In genomic region chr14:33513877-33514276, GRCm38 (mm10) we compare ENCODE assay signal across 21 mouse cellular contexts. TPM values are rescaled to one million over a fixed set of nuclear protein-coding genes. Genes with fewer than 3 reads are reported as not detected.
A peak's percentile ranks its signal among the peaks of the same experiment; 100 is the strongest.
DNase-seq lines count a peak whose midpoint lies in the region; ATAC-seq and TF ChIP-seq lines count a peak whose summit lies in the region.
"Had no signal": no experiment of that assay in that cellular context is flagged by ENCODE, and none has a peak within 500 bp of the region (broad histone marks: within the 10 kb centered on the region; RNA-seq: fewer than 3 reads in every experiment).

No protein-coding gene starts in this region.

- H3K9me3 ChIP-seq in forebrain, embryonic 15.5 days: no peaks in the 10 kb centered on the region
- H3K9me3 ChIP-seq in forebrain, embryonic 12.5 days: no peaks in the 10 kb centered on the region
- H3K9me3 ChIP-seq in hindbrain, embryonic 16.5 days (ENCODE audit: control insufficient read depth, low read length): no peaks in the 10 kb centered on the region
- H3K9me3 ChIP-seq in hindbrain, embryonic 14.5 days (ENCODE audit: control insufficient read depth, low read length): no peaks in the 10 kb centered on the region
- no peaks in the 10 kb centered on the region; the same call in 1 of the 2 replicates for H3K9me3 ChIP-seq in neural tube, embryonic 14.5 days (ENCODE audit: control insufficient read depth, low read length)
- H3K9me3 ChIP-seq: embryonic facial prominence, embryonic 15.5 days; heart, embryonic 13.5 days had no signal

- no peak overlapping the region for H3K9ac ChIP-seq in forebrain, embryonic 15.5 days (replicated peaks)
- no peak overlapping the region for H3K9ac ChIP-seq in forebrain, embryonic 12.5 days
- no peak overlapping the region for H3K9ac ChIP-seq in hindbrain, embryonic 16.5 days (ENCODE audit: low read depth, low read length)
- H3K9ac ChIP-seq in hindbrain, embryonic 14.5 days: no peak overlapping the region
- no peak overlapping the region for H3K9ac ChIP-seq in neural tube, embryonic 14.5 days (replicated peaks; ENCODE audit: low read depth, low read length)
- H3K9ac ChIP-seq: embryonic facial prominence, embryonic 15.5 days; heart, embryonic 13.5 days had no signal

- TF ChIP-seq POLR2A in brain, embryonic 14.5 days (IDR thresholded peaks at IDR 0.05; ENCODE audit: borderline replicate concordance, extremely low read depth, insufficient read depth, insufficient read length, poor library complexity, severe bottlenecking): no peak

- peak; percentile 84 for ATAC-seq in forebrain, embryonic 15.5 days (replicated peaks)
- no peak for ATAC-seq in forebrain, embryonic 12.5 days (ENCODE audit: low FRiP score)
- ATAC-seq in hindbrain, embryonic 16.5 days: 0 out of 2 replicates have a peak, but pooled peaks have one; percentile 54
- ATAC-seq in hindbrain, embryonic 14.5 days (ENCODE audit: low FRiP score): no peak
- ATAC-seq in neural tube, embryonic 14.5 days (ENCODE audit: low read depth): peak; percentile 87
- ATAC-seq: intestine, embryonic 16.5 days; Patski had no signal

- H3K27me3 ChIP-seq in forebrain, embryonic 15.5 days: no peaks in the 10 kb centered on the region
- H3K27me3 ChIP-seq in forebrain, embryonic 12.5 days: no peaks in the 10 kb centered on the region
- H3K27me3 ChIP-seq in hindbrain, embryonic 16.5 days (replicated peaks; ENCODE audit: control insufficient read depth, insufficient read depth, low read length): no peaks in the 10 kb centered on the region
- no peaks in the 10 kb centered on the region for H3K27me3 ChIP-seq in hindbrain, embryonic 14.5 days (ENCODE audit: control insufficient read depth, insufficient read depth, low read length)
- no peaks in the 10 kb centered on the region for H3K27me3 ChIP-seq in neural tube, embryonic 14.5 days (ENCODE audit: control insufficient read depth, insufficient read depth, low read length)
- H3K27me3 ChIP-seq: embryonic facial prominence, embryonic 15.5 days had no signal

- H3K27ac ChIP-seq in forebrain, embryonic 15.5 days (replicated peaks): peak overlapping the region; percentile 44
- no peak overlapping the region for H3K27ac ChIP-seq in forebrain, embryonic 12.5 days
- no peak overlapping the region for H3K27ac ChIP-seq in hindbrain, embryonic 16.5 days (ENCODE audit: low read depth, low read length)
- no peak overlapping the region for H3K27ac ChIP-seq in hindbrain, embryonic 14.5 days
- peak overlapping the region; percentile 1; the same call in 1 of the 2 replicates for H3K27ac ChIP-seq in neural tube, embryonic 14.5 days (ENCODE audit: low read depth, low read length)
- H3K27ac ChIP-seq: embryonic facial prominence, embryonic 15.5 days; heart, embryonic 13.5 days had no signal

- no peak overlapping the region for H3K4me2 ChIP-seq in forebrain, embryonic 15.5 days (replicated peaks)
- no peak overlapping the region for H3K4me2 ChIP-seq in forebrain, embryonic 12.5 days
- no peak overlapping the region for H3K4me2 ChIP-seq in hindbrain, embryonic 16.5 days (ENCODE audit: low read length)
- H3K4me2 ChIP-seq in hindbrain, embryonic 14.5 days (replicated peaks): no peak overlapping the region
- no peak overlapping the region for H3K4me2 ChIP-seq in neural tube, embryonic 14.5 days (ENCODE audit: low read depth, low read length)
- H3K4me2 ChIP-seq: embryonic facial prominence, embryonic 15.5 days; heart, embryonic 13.5 days had no signal

- H3K36me3 ChIP-seq in forebrain, embryonic 15.5 days: no peaks in the 10 kb centered on the region
- H3K36me3 ChIP-seq in forebrain, embryonic 12.5 days (replicated peaks): no peaks in the 10 kb centered on the region
- H3K36me3 ChIP-seq in hindbrain, embryonic 16.5 days (ENCODE audit: control insufficient read depth, insufficient read depth, low read length): no peaks in the 10 kb centered on the region
- H3K36me3 ChIP-seq in hindbrain, embryonic 14.5 days (replicated peaks; ENCODE audit: control insufficient read depth, insufficient read depth): no peaks in the 10 kb centered on the region
- no peaks in the 10 kb centered on the region for H3K36me3 ChIP-seq in neural tube, embryonic 14.5 days (ENCODE audit: control insufficient read depth, insufficient read depth, low read length)
- H3K36me3 ChIP-seq: embryonic facial prominence, embryonic 15.5 days; heart, embryonic 13.5 days had no signal

- H3K4me3 ChIP-seq in forebrain, embryonic 15.5 days: no peak overlapping the region
- H3K4me3 ChIP-seq in forebrain, embryonic 12.5 days (replicated peaks): no peak overlapping the region
- no peak overlapping the region for H3K4me3 ChIP-seq in hindbrain, embryonic 16.5 days (ENCODE audit: low read length)
- H3K4me3 ChIP-seq in hindbrain, embryonic 14.5 days (replicated peaks; ENCODE audit: low read length): no peak overlapping the region
- no peak overlapping the region for H3K4me3 ChIP-seq in neural tube, embryonic 14.5 days (ENCODE audit: low read depth, low read length)
- H3K4me3 ChIP-seq: embryonic facial prominence, embryonic 15.5 days; erythroblast, embryonic 14.5 days; heart, embryonic 13.5 days had no signal

- DNase-seq in hindbrain, embryonic 14.5 days (ENCODE audit: low spot score): no peak
- DNase-seq in brain, embryonic 14.5 days (ENCODE audit: low read depth): peak; percentile 62
- DNase-seq in spleen, postnatal 14 days (ENCODE audit: low spot score in 2 of 2): no peak
- DNase-seq: adrenal gland, adult 2 months; adrenal gland, postnatal 25 days; cerebellum, adult 11 months; cerebellum, adult 8-10 months; cerebellum, postnatal 14 days; embryo, embryonic 11 days; gastrocnemius, postnatal 14 days; heart, postnatal 36 days; kidney, adult 2 months had no signal

- WGBS in forebrain, embryonic 15.5 days: 42% methylated on average over 5 of the region's 5 CpGs
- WGBS in forebrain, embryonic 12.5 days: 69% methylated on average over 5 of the region's 5 CpGs
- WGBS in hindbrain, embryonic 16.5 days: 50% methylated on average over 5 of the region's 5 CpGs
- 46% methylated on average over 5 of the region's 5 CpGs for WGBS in hindbrain, embryonic 14.5 days
- WGBS in neural tube, embryonic 14.5 days: 16% methylated on average over 5 of the region's 5 CpGs

- no peak for TF ChIP-seq CTCF in brain, embryonic 14.5 days (IDR thresholded peaks at IDR 0.05; ENCODE audit: borderline replicate concordance, extremely low read depth, insufficient read depth, insufficient read length)

- H3K4me1 ChIP-seq in forebrain, embryonic 15.5 days: peaks cover 12% of the 10 kb centered on the region
- 0 out of 2 replicates have a peak, but pooled peaks cover 4% of the 10 kb centered on the region for H3K4me1 ChIP-seq in forebrain, embryonic 12.5 days
- peaks cover 2% of the 10 kb centered on the region for H3K4me1 ChIP-seq in hindbrain, embryonic 16.5 days (ENCODE audit: control insufficient read depth, insufficient read depth, low read depth, low read length)
- peaks cover 8% of the 10 kb centered on the region for H3K4me1 ChIP-seq in hindbrain, embryonic 14.5 days (replicated peaks; ENCODE audit: control insufficient read depth, insufficient read depth, low read length)
- peaks cover 5% of the 10 kb centered on the region; the same call in 1 of the 2 replicates for H3K4me1 ChIP-seq in neural tube, embryonic 14.5 days (ENCODE audit: control insufficient read depth, insufficient read depth, low read length)
- H3K4me1 ChIP-seq: embryonic facial prominence, embryonic 15.5 days; heart, embryonic 13.5 days had no signal

RNA-seq across cellular contexts. Expression of gene Frmpd2, which starts 42.4 kb away (rescaled TPM):
- 0.03 and 0.04 TPM in 2 replicates for polyA plus RNA-seq in forebrain, embryonic 15.5 days (2015; fragmentation: Nextera tagmentation; extraction: Ambion mirVana)
- polyA plus RNA-seq in forebrain, embryonic 12.5 days (2016; fragmentation: Nextera tagmentation; extraction: Ambion mirVana): 0.18 TPM in 1 of 2 replicates, not detected in the other
- 0.09 and 0.34 TPM in 2 replicates for polyA plus RNA-seq in hindbrain, embryonic 16.5 days (2015; fragmentation: Nextera tagmentation; extraction: Ambion mirVana)
- 0.16 and 0.30 TPM in 2 replicates for polyA plus RNA-seq in hindbrain, embryonic 14.5 days (2014; fragmentation: Nextera tagmentation; extraction: Ambion mirVana)
- polyA plus RNA-seq in brain, embryonic 14.5 days (2012; rRNA removed): 0.03 and 0.07 TPM in 2 replicates
- 0.04 TPM in 1 of 2 replicates, not detected in the other for polyA plus RNA-seq in neural tube, embryonic 14.5 days (2014; fragmentation: Nextera tagmentation; extraction: Ambion mirVana)
- polyA plus RNA-seq: adrenal gland, adult 2 months; erythroblast, embryonic 14.5 days; heart, embryonic 13.5 days; intestine, embryonic 16.5 days had no signal

Comparison
In these comparisons a context has a peak if more than half of its experiments do, and no peak if none do; other contexts are left out.
1. ATAC-seq: peak in forebrain, embryonic 15.5 days (single experiment), hindbrain, embryonic 16.5 days (single experiment) and neural tube, embryonic 14.5 days (single experiment); none in forebrain, embryonic 12.5 days (single experiment) and hindbrain, embryonic 14.5 days (single experiment).
2. H3K27ac ChIP-seq: peak in forebrain, embryonic 15.5 days (single experiment) and neural tube, embryonic 14.5 days (single experiment); none in forebrain, embryonic 12.5 days (single experiment), hindbrain, embryonic 16.5 days (single experiment) and hindbrain, embryonic 14.5 days (single experiment).